Comparison of ENCODE assay signal across 8 mouse cellular contexts in genomic region chr12:17495858-17496451, GRCm38 (mm10). TPM values are rescaled to one million over a fixed set of nuclear protein-coding genes. Genes with fewer than 3 reads are reported as not detected.
DNase-seq lines count a peak whose midpoint lies in the region; ATAC-seq lines count a peak whose summit lies in the region.

No protein-coding gene starts in this region.

- H3K4me3 ChIP-seq in kidney, embryonic 15.5 days (replicated peaks): no peak overlapping the region
- no peak overlapping the region for H3K4me3 ChIP-seq in midbrain, embryonic 14.5 days (replicated peaks; ENCODE audit: low read depth, low read length)

- WGBS in kidney, embryonic 15.5 days: 18% methylated on average over 8 of the region's 8 CpGs
- 14% methylated on average over 8 of the region's 8 CpGs for WGBS in midbrain, embryonic 14.5 days

- H3K9ac ChIP-seq in kidney, embryonic 15.5 days: no peak overlapping the region
- no peak overlapping the region for H3K9ac ChIP-seq in midbrain, embryonic 14.5 days (replicated peaks; ENCODE audit: low read length)

- H3K36me3 ChIP-seq in kidney, embryonic 15.5 days: no peaks in the 10 kb centered on the region
- no peaks in the 10 kb centered on the region for H3K36me3 ChIP-seq in midbrain, embryonic 14.5 days (ENCODE audit: control insufficient read depth, insufficient read depth, low read length)

- 0 out of 2 replicates have a peak overlapping the region, but pooled peaks have one; percentile 18 for H3K27ac ChIP-seq in kidney, embryonic 15.5 days
- no peak overlapping the region for H3K27ac ChIP-seq in midbrain, embryonic 14.5 days (replicated peaks; ENCODE audit: low read depth, low read length)

- peaks cover 19% of the 10 kb centered on the region for H3K4me1 ChIP-seq in kidney, embryonic 15.5 days
- H3K4me1 ChIP-seq in midbrain, embryonic 14.5 days (ENCODE audit: control insufficient read depth, insufficient read depth, low read length): peaks cover 4% of the 10 kb centered on the region; the same call in 1 of the 2 replicates

- H3K27me3 ChIP-seq in kidney, embryonic 15.5 days: no peaks in the 10 kb centered on the region
- H3K27me3 ChIP-seq in midbrain, embryonic 14.5 days (ENCODE audit: control insufficient read depth, insufficient read depth, low read length): no peaks in the 10 kb centered on the region

- peak; percentile 16 for DNase-seq in embryo, embryonic 10.5 days (ENCODE audit: low spot score)
- DNase-seq in embryo, embryonic 10 days (ENCODE audit: low spot score): no peak
- peak; percentile 86 for DNase-seq in MN1 (ENCODE audit: low spot score)
- DNase-seq in midbrain, embryonic 14.5 days: peak; percentile 63
- no peak for DNase-seq in urinary bladder, postnatal 25 days (ENCODE audit: low spot score)
- no peak for DNase-seq in thymus, postnatal 25 days

- H3K9me3 ChIP-seq in kidney, embryonic 15.5 days (replicated peaks): no peaks in the 10 kb centered on the region
- H3K9me3 ChIP-seq in midbrain, embryonic 14.5 days (ENCODE audit: control insufficient read depth, low read length): no peaks in the 10 kb centered on the region

- ATAC-seq in granulocyte monocyte progenitor cell, adult 5-6 weeks (replicated peaks; ENCODE audit: poor library complexity, severe bottlenecking): peak; percentile 78
- ATAC-seq in kidney, embryonic 15.5 days (replicated peaks; ENCODE audit: low FRiP score): peak; percentile 75
- peak; percentile 66 for ATAC-seq in midbrain, embryonic 14.5 days (ENCODE audit: low FRiP score, low TSS enrichment)

- no peak overlapping the region for H3K4me2 ChIP-seq in kidney, embryonic 15.5 days
- no peak overlapping the region for H3K4me2 ChIP-seq in midbrain, embryonic 14.5 days (ENCODE audit: low read length)

RNA-seq across cellular contexts. Expression of gene Odc1, which starts 48.6 kb away (rescaled TPM):
- 145 and 151 TPM in 2 replicates for total RNA-seq in granulocyte monocyte progenitor cell, adult 5-6 weeks (2014; fragmentation: Nextera tagmentation)
- 379 and 430 TPM in 2 replicates for total RNA-seq in granulocyte monocyte progenitor cell, adult 5-6 weeks (2017)
- polyA plus RNA-seq in kidney, embryonic 15.5 days (2015; fragmentation: Nextera tagmentation; extraction: Ambion mirVana): 218 and 231 TPM in 2 replicates
- polyA plus RNA-seq in midbrain, embryonic 14.5 days (2014; fragmentation: Nextera tagmentation; extraction: Ambion mirVana): 149 and 192 TPM in 2 replicates

Comparison
In these comparisons a context has a peak if more than half of its experiments do, and no peak if none do; other contexts are left out.
1. DNase-seq: peak in embryo, embryonic 10.5 days (single experiment), MN1 (single experiment) and midbrain, embryonic 14.5 days (single experiment); none in embryo, embryonic 10 days (single experiment), urinary bladder, postnatal 25 days (single experiment) and thymus, postnatal 25 days (single experiment).
2. Peak in every context shown above with its lines, with median percentiles within 50 percentile points of each other: ATAC-seq.